Mouse (Mus musculus) B cell, adult 2 months (primary cell): Measurements from ENCODE around the gene Neurl1b.

Experiments used
- DNase-seq, 2 experiments: peaks; one replicate each; pipeline ENCODE4 v3.0.0; 2022

Neurl1b gene

GRCm38 (mm10) chr17:26405340-26406100, 9.1 kb upstream of the Neurl1b start:
- no peak for DNase-seq

- no peak for DNase-seq
Measured at GRCm38 (mm10) chr17:26412967-26413366, 1.7 kb upstream of the Neurl1b start.

- no peak for DNase-seq
Measured at GRCm38 (mm10) chr17:26414184-26414522, 476 bp upstream of the Neurl1b start.

GRCm38 (mm10) chr17:26415355-26415865, 781 bp downstream of the Neurl1b start:
- peak in 1 of 2 experiments; percentile 5 for DNase-seq

- no peak for DNase-seq
Measured at GRCm38 (mm10) chr17:26416141-26416540, 1.5 kb downstream of the Neurl1b start.

GRCm38 (mm10) chr17:26417770-26418421, 3.3 kb downstream of the Neurl1b start:
- no peak for DNase-seq

GRCm38 (mm10) chr17:26420491-26421247, 6.0 kb downstream of the Neurl1b start:
- no peak for DNase-seq

- DNase-seq, result peak; percentile 32 to 42
Measured at GRCm38 (mm10) chr17:26421561-26421960, 6.9 kb downstream of the Neurl1b start.

- no peak for DNase-seq
Measured at GRCm38 (mm10) chr17:26422390-26422789, 7.8 kb downstream of the Neurl1b start.

- no peak for DNase-seq
Measured at GRCm38 (mm10) chr17:26423967-26424641, 9.5 kb downstream of the Neurl1b start.

- no peak for DNase-seq
Measured at GRCm38 (mm10) chr17:26424973-26425735, 10.5 kb downstream of the Neurl1b start.

GRCm38 (mm10) chr17:26433295-26433694, 18.7 kb downstream of the Neurl1b start:
- DNase-seq, result no peak

GRCm38 (mm10) chr17:26437089-26437815, 22.6 kb downstream of the Neurl1b start:
- no peak for DNase-seq

- no peak for DNase-seq
Measured at GRCm38 (mm10) chr17:26439001-26439400, 24.4 kb downstream of the Neurl1b start.

GRCm38 (mm10) chr17:26441024-26441423, 26.4 kb downstream of the Neurl1b start:
- no peak for DNase-seq

- DNase-seq, result no peak
Measured at GRCm38 (mm10) chr17:26442197-26442596, 27.6 kb downstream of the Neurl1b start.

GRCm38 (mm10) chr17:26443865-26444264, 29.2 kb downstream of the Neurl1b start:
- DNase-seq, result no peak

- DNase-seq, result no peak
Measured at GRCm38 (mm10) chr17:26449472-26449871, 34.8 kb downstream of the Neurl1b start.

GRCm38 (mm10) chr17:26451651-26452295, 37.1 kb downstream of the Neurl1b start:
- DNase-seq, result peak; percentile 43 to 53

- DNase-seq, result peak; percentile 26 to 29
Measured at GRCm38 (mm10) chr17:26452371-26452972, 37.8 kb downstream of the Neurl1b start.
